Mouse (Mus musculus) embryo, embryonic 11.5 days (tissue): ENCODE measurements at regions not wholly inside any gene's neighbourhood (a gene's known extent, or its start where the extent isn't known, plus 50 kb on each side); places are given as distances from the start of the nearest gene placed in this dataset.
"Not testable (repeated sequence)": the region's sequence is repeated elsewhere in the genome, so short reads cannot be mapped to it uniquely, and the experiment has no call there.

Source experiments
- DNase-seq: peaks from one replicate; pipeline ENCODE4 v3.0.0-alpha.2; 2012; ENCODE audit warnings: low read depth, low spot score

- no peak for DNase-seq
Observed at GRCm38 (mm10) chr2:67107274-67107673, 306.3 kb upstream of the Gm21830 start.

DNA sequence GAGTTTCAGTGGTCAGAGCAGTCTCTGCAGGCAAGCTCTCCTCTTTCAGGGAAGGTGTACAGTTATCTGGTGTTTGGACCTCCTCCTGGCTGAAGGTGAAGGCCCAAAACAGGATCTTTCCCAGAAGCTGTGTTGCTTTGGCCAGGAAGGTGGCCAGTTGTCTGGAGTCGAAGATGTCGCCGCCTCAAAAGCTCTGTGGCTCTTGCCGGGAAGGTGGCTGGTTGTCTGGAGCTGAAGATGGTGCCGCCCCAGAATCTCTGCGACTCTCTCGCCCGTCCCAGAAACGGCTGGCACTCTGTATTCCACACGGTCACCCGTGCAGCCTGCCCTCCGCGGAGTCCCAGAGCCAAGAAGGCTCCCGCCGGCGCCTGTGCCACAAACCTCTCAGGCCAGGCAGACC lies 304.7 kb upstream of the Scn7a start:
- DNase-seq, result not testable (repeated sequence)

GRCm38 (mm10) chr2:67068944-67069343 lies 284.2 kb upstream of the Scn7a start:
- DNase-seq, result peak; percentile 8
